Comparison of ENCODE assay signal across 8 mouse cellular contexts in genomic region chr19:57411375-57412196, GRCm38 (mm10). TPM values are rescaled to one million over a fixed set of nuclear protein-coding genes. Genes with fewer than 3 reads are reported as not detected.
DNase-seq lines count a peak whose midpoint lies in the region; ATAC-seq lines count a peak whose summit lies in the region.

No protein-coding gene starts in this region.

- H3K9me3 ChIP-seq in limb, embryonic 10.5 days (replicated peaks), result no peaks in the 10 kb centered on the region
- no peaks in the 10 kb centered on the region for H3K9me3 ChIP-seq in midbrain, embryonic 10.5 days (replicated peaks)

- no peak for ATAC-seq in erythroblast, adult 5-6 weeks (replicated peaks; ENCODE audit: low FRiP score, poor library complexity, severe bottlenecking)

- H3K4me3 ChIP-seq in limb, embryonic 10.5 days, result peak overlapping the region; percentile 34
- H3K4me3 ChIP-seq in midbrain, embryonic 10.5 days, result peak overlapping the region; percentile 7; the same call in 1 of the 2 replicates

- H3K27me3 ChIP-seq in limb, embryonic 10.5 days (ENCODE audit: low read depth, poor library complexity, severe bottlenecking), result no peaks in the 10 kb centered on the region
- H3K27me3 ChIP-seq in midbrain, embryonic 10.5 days (ENCODE audit: low read depth, poor library complexity, severe bottlenecking), result no peaks in the 10 kb centered on the region

- no peaks in the 10 kb centered on the region for H3K36me3 ChIP-seq in limb, embryonic 10.5 days
- H3K36me3 ChIP-seq in midbrain, embryonic 10.5 days, result no peaks in the 10 kb centered on the region

- H3K4me1 ChIP-seq in limb, embryonic 10.5 days, result peaks cover 43% of the 10 kb centered on the region
- peaks cover 11% of the 10 kb centered on the region for H3K4me1 ChIP-seq in midbrain, embryonic 10.5 days

- peak; percentile 73 for DNase-seq in adrenal gland, postnatal 10 days
- DNase-seq in embryo, embryonic 9.5 days (ENCODE audit: extremely low spot score), result peak; percentile 60
- DNase-seq in heart, adult 8-10 months (ENCODE audit: low spot score), result peak; percentile 72
- DNase-seq in kidney, adult 11 months, result peak; percentile 79
- DNase-seq in limb, embryonic 10.5 days (ENCODE audit: low spot score), result peak; percentile 61
- DNase-seq in midbrain, embryonic 10.5 days (ENCODE audit: low spot score), result peak; percentile 38
- peak; percentile 52 for DNase-seq in right cerebral cortex, postnatal 25 days

- H3K27ac ChIP-seq in limb, embryonic 10.5 days, result peak overlapping the region; percentile 75
- peak overlapping the region; percentile 50 for H3K27ac ChIP-seq in midbrain, embryonic 10.5 days (replicated peaks)

- WGBS in limb, embryonic 10.5 days, result 24% methylated on average over 29 of the region's 29 CpGs
- WGBS in midbrain, embryonic 10.5 days, result 51% methylated on average over 29 of the region's 29 CpGs

RNA-seq across cellular contexts. Expression of gene Trub1, which starts 41.1 kb away (rescaled TPM):
- total RNA-seq in adrenal gland, postnatal 10 days (2021), result 10 to 100 TPM; 16.3 to 18.1 TPM
- 1 to 10 TPM; 2.1 to 6.7 (median 5.4) TPM for total RNA-seq in heart, adult 8-10 months (2022)
- 25.2 and 26.5 TPM in 2 replicates for polyA plus RNA-seq in limb, embryonic 10.5 days (2016; fragmentation: Nextera tagmentation; extraction: Ambion mirVana)
- polyA plus RNA-seq in midbrain, embryonic 10.5 days (2016; fragmentation: Nextera tagmentation; extraction: Ambion mirVana), result 22.5 and 22.7 TPM in 2 replicates
- total RNA-seq in erythroblast, adult 5-6 weeks (2015; ENCODE audit: low replicate concordance), result 1.3 and 2.5 TPM in 2 replicates
- total RNA-seq in erythroblast, adult 5-6 weeks (2017; ENCODE audit: low replicate concordance), result 1.1 and 3.0 TPM in 2 replicates

RNA-seq across cellular contexts. Expression of gene Fam160b1, which starts 51.1 kb away (rescaled TPM):
- 10 to 100 TPM; 20.4 to 23.5 TPM for total RNA-seq in adrenal gland, postnatal 10 days (2021)
- total RNA-seq in heart, adult 8-10 months (2022), result 10 to 100 TPM in 3 of 4 experiments, 1 to 10 TPM in 1; 9.8 to 11.6 (median 10.8) TPM
- polyA plus RNA-seq in limb, embryonic 10.5 days (2016; fragmentation: Nextera tagmentation; extraction: Ambion mirVana), result 12.2 and 13.2 TPM in 2 replicates
- polyA plus RNA-seq in midbrain, embryonic 10.5 days (2016; fragmentation: Nextera tagmentation; extraction: Ambion mirVana), result 10.2 and 11.0 TPM in 2 replicates
- 6.1 and 11.5 TPM in 2 replicates for total RNA-seq in erythroblast, adult 5-6 weeks (2015; ENCODE audit: low replicate concordance)
- total RNA-seq in erythroblast, adult 5-6 weeks (2017; ENCODE audit: low replicate concordance), result 5.7 and 8.6 TPM in 2 replicates
